13 mouse cellular contexts compared by ENCODE assay signal in genomic region chr5:73112331-73112730, GRCm38 (mm10).
"Had no signal": no experiment of that assay in that cellular context is flagged by ENCODE, and none has a peak within 500 bp of the region (broad histone marks: within the 10 kb centered on the region; RNA-seq: fewer than 3 reads in every experiment).

No protein-coding gene starts in this region.

- DNase-seq: gastrocnemius, postnatal 14 days; gastrocnemius, postnatal 36 days; heart, adult 18-20 months; heart, postnatal 10 days; heart, postnatal 36 days; kidney, adult 11 months; kidney, adult 2 months; kidney, postnatal 10 days; kidney, postnatal 25 days; kidney, postnatal 4 days; liver; liver, embryonic 13.5 days; liver, postnatal 0 days had no signal
